9 mouse cellular contexts compared by ENCODE assay signal in the genomic region with DNA sequence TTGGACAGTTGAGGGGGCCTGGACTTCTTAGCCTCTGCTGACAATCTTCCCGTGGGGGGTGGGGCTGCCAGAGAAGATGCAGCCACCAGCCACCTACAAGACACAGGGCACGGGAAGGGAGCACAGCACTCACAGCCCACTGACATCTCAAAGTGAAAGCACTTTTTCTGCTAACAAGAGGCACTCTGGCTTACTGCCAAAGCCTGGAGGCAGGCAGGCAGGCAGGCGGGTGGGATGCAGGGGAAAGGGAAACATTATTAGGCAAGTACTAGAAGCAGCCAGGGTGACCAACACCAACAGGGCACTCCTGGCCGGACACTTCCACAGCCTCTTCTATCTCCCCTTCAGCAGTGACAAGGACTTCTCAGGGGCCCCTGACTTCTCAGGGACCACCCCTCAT. TPM values are rescaled to one million over a fixed set of nuclear protein-coding genes. Genes with fewer than 3 reads are reported as not detected.
DNase-seq lines count a peak whose midpoint lies in the region; ATAC-seq lines count a peak whose summit lies in the region.
"Had no signal": no experiment of that assay in that cellular context is flagged by ENCODE, and none has a peak within 500 bp of the region (broad histone marks: within the 10 kb centered on the region; RNA-seq: fewer than 3 reads in every experiment).

No protein-coding gene starts in this region.

- intact Hi-C loops in heart, postnatal 36 days (cut with DNase I): no loop called here

- H3K4me2 ChIP-seq in forebrain, embryonic 11.5 days (ENCODE audit: low read depth, low read length, severe bottlenecking): 0 out of 2 replicates have a peak overlapping the region, but pooled peaks have one; percentile 8

- ATAC-seq in forebrain, embryonic 11.5 days (replicated peaks; ENCODE audit: low FRiP score): peak; percentile 44

- no peak overlapping the region for H3K4me3 ChIP-seq in forebrain, embryonic 11.5 days (ENCODE audit: low read depth, low read length)

- WGBS in forebrain, embryonic 11.5 days: 25% methylated on average over 4 of the region's 4 CpGs

- H3K9ac ChIP-seq in forebrain, embryonic 11.5 days (ENCODE audit: low read length): no peak overlapping the region

- H3K36me3 ChIP-seq in forebrain, embryonic 11.5 days (ENCODE audit: control insufficient read depth, insufficient read depth, low read length): no peaks in the 10 kb centered on the region

- H3K27ac ChIP-seq in forebrain, embryonic 11.5 days (ENCODE audit: low read depth, low read length): peak overlapping the region; percentile 41
- H3K27ac ChIP-seq: macrophage had no signal

- H3K4me1 ChIP-seq in forebrain, embryonic 11.5 days (replicated peaks; ENCODE audit: control insufficient read depth, insufficient read depth, low read length): peaks cover 8% of the 10 kb centered on the region; the same call in 1 of the 2 replicates

- no peaks in the 10 kb centered on the region for H3K27me3 ChIP-seq in forebrain, embryonic 11.5 days (ENCODE audit: control insufficient read depth, insufficient read depth, low read length)

- DNase-seq in 416B (ENCODE audit: low read depth) (peak; percentile 65), NIH3T3 (ENCODE audit: low read depth) (peak; percentile 37)
- DNase-seq in forebrain, embryonic 11.5 days (ENCODE audit: low spot score): peak; percentile 75
- DNase-seq in heart, postnatal 36 days: peak; percentile 11 to 16
- peak; percentile 39 to 50 for DNase-seq in layer of hippocampus, adult 8-10 months (ENCODE audit: low spot score in 2 of 2)
- peak; percentile 70 for DNase-seq in lung, postnatal 14 days
- DNase-seq in right cerebral cortex, postnatal 36 days (ENCODE audit: low spot score in 2 of 2): peak; percentile 33 to 50
- DNase-seq in spleen, postnatal 14 days (ENCODE audit: low spot score in 2 of 2): no peak

- H3K9me3 ChIP-seq in forebrain, embryonic 11.5 days (ENCODE audit: control insufficient read depth, low read length): no peaks in the 10 kb centered on the region

RNA-seq across cellular contexts. Expression of a gene that starts 2.8 kb away (rescaled TPM):
- 10.7 and 11.3 TPM in 2 replicates for polyA plus RNA-seq in forebrain, embryonic 11.5 days (2014; fragmentation: Nextera tagmentation; extraction: Ambion mirVana)
- under 1 TPM; 0.50 to 0.81 TPM for total RNA-seq in heart, postnatal 36 days (2021)
- 10 to 100 TPM; 14.7 to 20.2 (median 15.4) TPM for total RNA-seq in layer of hippocampus, adult 8-10 months (2022)

Comparison
In these comparisons a context has a peak if more than half of its experiments do, and no peak if none do; other contexts are left out.
1. DNase-seq: peak in 416B (single experiment), NIH3T3 (single experiment), forebrain, embryonic 11.5 days (single experiment), heart, postnatal 36 days (2 of 2), layer of hippocampus, adult 8-10 months (2 of 2), lung, postnatal 14 days (single experiment) and right cerebral cortex, postnatal 36 days (2 of 2); none in spleen, postnatal 14 days (0 of 2).
2. RNA of a gene that starts 2.8 kb away (total RNA-seq): 14.7 to 20.2 TPM in layer of hippocampus, adult 8-10 months; 0.50 to 0.81 TPM in heart, postnatal 36 days; every median in the first group is over 4 times any median in the second.